Mouse (Mus musculus) heart, adult 9 months (tissue): Measurements from ENCODE around the gene Optn.
A peak's percentile ranks its signal among the peaks of the same experiment; 100 is the strongest.

Experiments used
- DNase-seq, 2 experiments: peaks; one replicate each; pipeline ENCODE4 v3.0.0; 2022; ENCODE audit warnings: low spot score in 2 of 2

Gene Optn

DNA sequence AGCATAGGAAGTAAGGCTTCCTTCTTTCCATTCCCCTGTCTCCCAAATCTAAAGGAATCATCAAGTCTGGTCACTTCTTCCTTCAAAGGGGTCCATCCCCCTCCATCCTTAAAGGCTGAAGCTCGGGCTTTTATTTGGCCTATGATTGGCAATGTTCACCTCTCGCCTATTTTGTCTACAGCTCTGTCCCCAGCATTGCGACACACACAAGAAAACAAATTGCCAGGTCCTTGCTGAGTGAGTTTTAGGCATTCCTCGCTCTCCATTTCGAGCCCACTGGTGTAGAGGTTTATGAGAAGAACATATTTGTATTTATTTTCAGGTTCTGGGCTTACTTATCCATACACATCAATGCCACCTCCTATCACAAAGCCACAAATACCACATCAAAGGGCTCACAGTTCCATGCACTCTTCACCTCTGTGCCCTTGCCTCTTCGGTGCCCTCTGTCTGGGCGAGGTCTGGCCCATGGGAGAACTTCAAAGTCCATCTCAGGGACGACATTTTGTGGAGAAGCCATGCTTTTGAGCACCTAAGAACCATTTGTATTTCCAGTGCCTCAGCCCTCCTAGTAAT is 2.6 kb downstream of the Optn start:
- DNase-seq, result no peak

DNA sequence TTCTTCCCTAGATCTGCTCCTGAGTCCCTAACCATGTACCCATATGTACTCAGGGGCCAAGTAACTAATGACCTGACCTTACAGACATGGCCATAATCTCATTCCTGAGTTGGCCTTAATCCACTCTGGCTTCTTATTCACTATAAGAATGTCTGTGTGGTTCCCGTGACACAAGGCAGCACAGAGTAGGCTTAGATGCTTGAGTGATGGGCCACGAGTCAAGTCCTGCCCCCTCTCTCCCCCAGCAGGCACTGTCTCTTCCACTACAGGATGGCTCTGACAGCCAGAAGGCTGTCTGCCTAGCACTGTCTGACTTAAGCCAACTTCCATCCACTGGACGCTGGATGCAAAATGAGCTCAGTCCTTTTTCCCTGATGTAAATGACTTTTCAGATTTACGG is 3.9 kb downstream of the Optn start:
- no peak for DNase-seq

GRCm38 (mm10) chr2:5058436-5058835 is 5.4 kb downstream of the Optn start:
- DNase-seq, result no peak

DNA sequence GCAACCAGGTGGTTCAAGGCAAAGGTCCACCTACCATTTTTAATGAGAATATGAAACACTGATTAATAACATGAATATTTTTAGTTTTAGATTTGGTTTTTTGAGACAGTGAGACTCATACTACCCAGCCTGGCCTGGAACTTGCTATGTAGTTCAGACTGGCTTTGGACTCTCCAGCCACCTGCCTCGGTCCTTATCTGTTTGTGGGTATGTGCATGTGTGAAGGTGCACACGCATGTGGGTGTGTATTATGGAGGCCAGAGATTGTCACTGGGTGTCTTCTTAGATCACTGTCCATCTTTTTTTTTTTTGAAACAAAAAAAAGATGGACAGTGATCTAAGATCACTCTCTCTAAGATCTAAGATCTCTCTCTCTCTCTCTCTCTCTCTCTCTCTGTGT is 13.3 kb downstream of the Optn start:
- DNase-seq, result no peak

DNA sequence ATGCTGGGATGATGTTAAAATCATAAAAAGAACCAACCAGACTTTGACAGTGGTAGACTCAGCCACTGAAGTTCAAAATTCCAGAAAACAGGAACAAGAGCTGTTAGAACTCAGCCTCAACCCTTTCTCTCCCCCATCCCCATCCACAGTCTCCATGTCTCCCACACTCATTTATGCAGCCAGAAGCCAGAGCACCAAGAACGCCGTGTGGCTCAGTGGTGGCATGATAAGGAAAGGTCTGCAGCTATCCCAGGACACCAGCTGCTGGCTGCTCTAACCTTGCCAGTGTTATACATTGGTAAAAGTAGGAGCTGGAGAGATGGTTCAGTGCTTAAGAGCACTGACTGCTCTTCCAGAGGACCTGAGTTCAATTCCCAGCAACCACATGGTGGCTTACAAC is 16.8 kb downstream of the Optn start:
- no peak for DNase-seq

DNA sequence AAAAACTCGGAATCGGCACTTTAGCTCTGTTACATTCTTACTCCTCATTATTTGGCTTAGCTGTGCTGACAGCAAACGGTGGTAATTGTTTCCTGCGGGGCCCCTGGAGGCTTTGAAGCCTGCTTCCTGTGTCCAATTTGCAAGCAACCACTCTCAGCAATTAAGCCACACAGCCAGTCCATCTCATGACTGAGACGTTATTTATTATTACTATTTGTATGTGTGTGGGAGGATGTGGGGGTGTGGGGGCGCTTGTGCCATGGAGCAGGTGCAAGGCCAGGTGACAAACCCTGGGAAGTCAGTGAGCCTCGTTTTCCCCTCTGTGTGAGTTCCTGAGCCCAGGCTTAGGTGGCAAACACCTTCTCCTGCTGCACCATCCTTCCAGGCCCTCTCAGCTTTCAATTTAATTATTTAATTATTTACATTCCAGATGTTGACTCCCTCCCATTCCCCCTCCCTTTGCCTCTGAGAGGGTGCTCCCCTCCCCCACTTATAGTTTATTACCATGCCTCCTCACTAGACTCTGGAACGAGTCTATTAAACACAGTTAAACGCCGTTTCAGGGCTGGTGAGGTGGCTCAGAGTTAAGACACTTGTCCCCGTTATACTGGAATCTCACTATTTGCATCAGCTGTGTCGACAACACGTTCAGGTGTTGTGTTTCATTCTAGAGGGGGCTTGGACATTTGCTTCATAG is 18.4 kb downstream of the Optn start:
- no peak for DNase-seq

DNA sequence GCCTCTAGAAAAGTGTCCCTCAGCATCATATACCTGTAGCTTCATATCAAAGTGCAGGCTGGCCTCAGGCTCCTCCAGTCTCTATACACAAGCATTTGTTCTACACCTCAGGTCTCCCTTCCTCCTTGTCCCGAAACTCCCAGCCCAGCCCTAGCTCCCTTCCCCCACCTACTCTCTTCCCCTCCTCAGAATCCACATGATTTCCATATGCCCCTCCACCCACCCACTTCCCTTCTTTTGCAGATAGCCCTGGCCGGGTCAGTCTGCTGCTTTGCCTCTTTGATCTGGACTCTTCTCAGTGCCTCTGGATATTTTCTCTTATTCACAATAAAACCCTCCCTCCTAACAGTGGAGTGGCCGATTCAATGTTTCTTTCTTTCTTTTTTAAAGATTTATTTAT is 19.5 kb downstream of the Optn start:
- no peak for DNase-seq

DNA sequence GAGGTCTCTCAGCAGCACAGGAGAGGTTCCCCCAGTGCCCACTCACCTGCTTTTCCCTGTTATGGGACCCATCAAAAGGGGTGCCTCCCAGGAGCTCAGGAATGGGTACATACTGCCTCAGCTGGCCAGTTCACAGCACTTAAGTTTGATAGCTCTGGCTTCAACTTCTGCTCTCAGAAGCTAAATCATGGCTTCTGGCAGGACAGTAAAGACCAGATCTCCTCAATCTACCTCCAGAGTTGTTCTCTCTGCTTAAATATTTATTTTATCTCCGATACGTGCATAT is 20.4 kb downstream of the Optn start:
- no peak for DNase-seq

GRCm38 (mm10) chr2:5042616-5043475 is 21.0 kb downstream of the Optn start:
- DNase-seq, result peak; percentile 13 to 36

GRCm38 (mm10) chr2:5041854-5042253 is 22.0 kb downstream of the Optn start:
- DNase-seq, result no peak

GRCm38 (mm10) chr2:5040281-5041161 is 23.3 kb downstream of the Optn start:
- DNase-seq, result no peak

GRCm38 (mm10) chr2:5039350-5040170 is 24.3 kb downstream of the Optn start:
- DNase-seq, result no peak

DNA sequence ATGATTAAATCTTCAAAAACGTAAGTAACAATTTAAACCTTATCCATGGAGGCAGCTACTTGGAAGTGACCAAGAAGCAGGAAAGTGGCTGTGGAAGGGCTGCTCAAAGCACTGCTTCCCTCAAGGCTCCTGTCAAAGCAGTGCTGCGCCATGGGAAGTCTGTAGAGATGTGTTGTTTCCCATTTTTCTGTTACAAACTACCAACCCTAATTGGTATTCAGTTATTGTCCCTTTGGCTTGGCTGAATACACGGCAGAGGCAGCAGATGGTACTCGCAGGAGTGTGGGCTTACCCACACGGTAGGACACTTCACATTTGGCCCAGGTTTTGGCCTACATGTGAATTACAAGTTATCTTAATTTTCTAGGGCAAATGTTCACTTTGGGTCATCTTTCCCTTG is 25.5 kb downstream of the Optn start:
- DNase-seq, result no peak

DNA sequence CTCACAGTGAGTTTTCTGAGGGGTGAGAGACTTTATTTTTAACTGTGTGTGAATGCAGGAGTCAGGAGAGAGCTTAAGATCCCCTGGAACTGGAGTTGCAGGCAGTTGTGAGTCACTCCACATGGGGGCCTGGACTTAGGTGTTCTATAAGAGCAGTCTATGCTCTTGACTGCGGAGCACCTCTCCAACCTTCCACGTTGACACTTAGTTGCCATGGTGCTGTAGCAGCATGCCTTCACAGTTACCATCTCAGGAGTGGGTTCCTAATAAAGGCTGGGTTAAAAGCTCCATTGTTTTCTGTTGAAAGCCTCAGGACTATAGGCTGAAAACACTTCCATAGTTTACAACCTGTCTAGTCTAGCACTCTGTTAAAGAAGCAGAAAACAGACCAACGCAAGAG is 26.5 kb downstream of the Optn start:
- no peak for DNase-seq

- no peak for DNase-seq
Measured at GRCm38 (mm10) chr2:5036411-5037076, 27.3 kb downstream of the Optn start.

DNA sequence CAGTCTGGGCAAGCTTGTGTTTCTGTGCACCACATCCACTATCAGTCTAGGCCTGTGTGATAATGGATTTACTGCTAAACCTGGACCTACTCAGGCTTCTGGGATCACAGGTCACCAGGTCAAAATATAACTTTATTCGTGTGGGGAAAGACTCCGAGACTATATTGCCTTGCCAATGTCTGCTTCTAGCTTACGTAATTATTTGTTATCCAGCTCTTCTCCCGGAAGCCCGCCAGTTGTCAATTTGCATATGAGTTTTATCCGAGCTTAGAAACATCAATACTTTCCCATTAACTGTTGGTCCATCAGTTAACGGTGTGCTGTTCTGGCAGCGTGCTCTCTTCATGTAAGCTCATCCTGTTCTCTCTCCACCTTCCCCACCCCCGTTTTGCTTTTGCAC is 28.6 kb downstream of the Optn start:
- no peak for DNase-seq

DNA sequence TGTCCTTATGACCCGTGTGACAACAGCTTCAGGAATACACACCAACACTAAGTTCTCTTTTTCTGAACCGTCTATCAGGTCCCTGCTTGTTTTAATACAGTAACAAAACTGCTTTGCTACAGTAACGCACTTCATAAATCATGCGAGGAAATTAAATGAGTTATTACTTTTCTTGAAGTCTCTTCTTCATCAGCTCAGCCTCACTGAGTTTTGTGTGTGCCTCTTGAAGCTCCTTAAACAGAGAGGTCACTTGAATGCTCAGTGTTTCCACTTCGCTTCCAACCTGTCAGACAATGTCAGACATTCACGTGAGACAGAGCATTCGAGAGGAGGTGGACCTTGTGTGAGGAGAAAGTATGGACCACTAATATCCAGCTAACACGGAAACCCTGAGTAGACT is 29.1 kb downstream of the Optn start:
- DNase-seq, result no peak

GRCm38 (mm10) chr2:5033546-5034420 is 30.1 kb downstream of the Optn start:
- peak in 1 of 2 experiments; percentile 19 for DNase-seq

DNA sequence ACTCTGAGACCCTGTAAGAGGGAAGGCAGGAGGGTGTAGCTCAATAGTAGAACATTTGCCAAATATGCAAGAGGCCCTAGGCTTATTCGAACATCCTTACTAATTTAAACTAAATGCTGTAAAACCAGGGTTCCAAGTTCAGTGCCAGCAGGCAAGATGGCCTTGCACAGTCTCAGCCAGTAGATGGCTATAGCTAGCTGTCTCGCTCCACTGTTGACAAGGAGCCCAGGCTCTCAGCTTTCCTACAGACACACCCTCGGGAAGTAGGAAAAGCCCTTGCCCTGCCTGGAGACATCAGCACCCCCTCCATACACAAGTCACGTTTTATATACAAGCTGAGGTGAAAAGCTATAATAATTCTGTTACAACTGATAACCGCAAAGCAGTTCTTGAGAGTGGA is 31.2 kb downstream of the Optn start:
- DNase-seq, result no peak

GRCm38 (mm10) chr2:5031215-5031614 is 32.6 kb downstream of the Optn start:
- no peak for DNase-seq
